Mouse (Mus musculus): ENCODE measurements around the gene Rasgrp3.

- TF ChIP-seq POLR2A (IDR thresholded peaks at IDR 0.05; ENCODE audit: insufficient read depth, low read depth, low read length), result no peak
- no peak for TF ChIP-seq CTCF (IDR thresholded peaks at IDR 0.05)
Observed at GRCm38 (mm10) chr17:75436095-75436494, 399 bp downstream of the Rasgrp3 start.
